Mouse (Mus musculus): Measurements from ENCODE around the gene Rab5b.
"Not testable (repeated sequence)": the region's sequence is repeated elsewhere in the genome, so short reads cannot be mapped to it uniquely, and the experiment has no call there.

Rab5b gene

DNA sequence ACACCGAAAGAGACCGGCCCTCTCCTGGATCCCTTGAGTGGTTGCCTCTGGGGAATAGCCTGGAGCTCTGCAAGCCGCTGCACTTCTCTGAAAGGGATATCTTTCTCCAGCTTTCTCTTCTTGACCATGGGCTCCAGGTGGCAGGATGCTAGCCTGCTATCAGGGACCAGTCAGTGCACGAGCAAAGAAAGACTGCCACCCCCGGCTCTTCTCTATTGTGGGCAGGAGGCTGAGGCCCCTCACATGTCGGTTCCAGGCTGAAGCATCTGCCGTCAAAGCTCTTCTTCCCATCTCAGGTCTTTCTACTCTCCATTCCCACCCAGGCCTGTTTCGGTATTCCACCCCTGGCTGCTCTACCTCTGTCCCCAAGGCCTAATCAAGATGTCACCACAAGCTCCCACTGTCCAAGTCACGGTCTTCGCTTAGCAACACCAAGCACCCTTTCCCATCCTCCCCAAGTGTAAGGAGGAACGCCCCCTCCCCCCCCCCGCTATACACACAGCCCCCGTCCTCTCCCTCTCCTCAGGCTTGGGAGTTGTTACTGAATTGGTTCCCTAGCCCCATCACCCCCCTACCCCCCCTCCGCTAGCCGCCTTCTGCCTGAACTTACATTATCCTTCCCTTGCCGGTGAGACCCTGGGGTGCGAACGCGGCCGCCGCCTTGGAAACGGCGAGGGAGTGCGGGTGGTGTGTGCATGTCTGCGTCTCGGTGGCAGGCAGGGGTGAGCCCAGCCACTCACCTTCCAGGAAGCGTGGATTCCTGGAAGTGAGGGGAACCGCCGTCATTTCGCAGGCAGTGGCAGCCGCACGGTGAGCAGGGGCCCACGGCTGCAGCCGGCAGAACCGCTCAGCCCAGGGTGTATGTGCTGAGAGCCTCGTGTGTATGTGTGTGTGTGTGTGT is 50.7 kb downstream of the Rab5b start, which contains the start of gene Ikzf4:
Gene Ikzf4, minus strand, starts transcription at position 881 of the 901 bp plus-strand sequence.
- ATAC-seq (ENCODE audit: low TSS enrichment), result peak; percentile 73

DNA sequence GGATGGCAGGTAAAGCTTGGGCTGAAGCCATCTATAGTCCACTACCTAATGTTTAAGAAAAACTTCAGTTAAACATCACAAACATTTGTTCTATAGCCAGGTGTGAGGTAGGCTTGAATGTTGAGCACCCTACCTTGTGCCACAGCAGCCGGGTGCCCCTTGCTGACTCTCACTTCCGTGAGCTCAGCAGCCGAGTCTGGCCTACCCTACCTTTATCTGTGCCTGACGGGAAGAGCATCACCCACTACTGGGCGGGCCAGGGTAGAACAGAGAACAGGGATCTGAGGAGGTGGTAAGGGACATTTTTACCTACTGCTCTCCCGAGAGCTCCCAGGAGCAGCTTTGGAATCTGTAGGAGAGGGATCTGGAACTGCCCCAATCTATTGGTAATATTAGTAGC is 53.3 kb downstream of the Rab5b start:
- no peak for ATAC-seq (ENCODE audit: low TSS enrichment)

DNA sequence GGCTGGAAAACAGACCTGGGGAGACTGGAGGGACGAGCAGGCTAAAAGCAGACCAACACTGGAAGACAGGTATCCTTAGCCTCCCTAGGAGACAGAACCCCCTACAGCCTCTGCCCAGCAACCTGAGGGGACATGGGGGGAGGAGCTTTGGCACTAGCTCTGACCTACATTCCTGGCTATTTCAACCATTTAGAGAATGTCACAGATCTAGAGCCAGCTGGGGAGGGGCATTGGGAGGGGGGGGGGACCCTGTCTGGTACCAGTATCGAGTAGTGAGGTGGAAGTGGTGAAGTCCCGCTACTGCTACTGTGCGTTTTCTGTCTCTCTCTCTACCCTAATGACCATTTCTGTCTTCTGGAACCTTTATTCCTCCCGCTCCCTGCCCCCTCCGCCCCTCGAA is 54.2 kb downstream of the Rab5b start:
- no peak for ATAC-seq (ENCODE audit: low TSS enrichment)

DNA sequence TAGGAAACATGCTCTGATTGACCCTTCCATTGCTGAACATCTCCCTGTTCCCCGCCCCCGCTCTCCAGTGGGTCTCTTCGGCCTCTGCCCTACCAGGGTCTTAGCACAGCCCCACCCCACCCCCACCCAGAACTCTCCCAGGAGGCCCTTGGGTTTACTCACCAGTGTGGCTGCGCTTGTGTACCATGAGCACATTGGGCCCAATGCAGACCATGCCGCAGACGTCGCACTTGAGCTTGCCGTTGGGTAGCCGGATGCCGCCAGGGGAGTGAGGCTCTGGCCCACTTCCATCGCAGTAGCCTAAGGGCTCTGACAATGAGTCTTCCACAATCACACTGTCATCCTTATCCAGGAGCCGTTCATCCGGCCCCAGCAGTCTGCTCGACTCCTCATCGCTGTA is 55.2 kb downstream of the Rab5b start:
- ATAC-seq (ENCODE audit: low TSS enrichment), result no peak

DNA sequence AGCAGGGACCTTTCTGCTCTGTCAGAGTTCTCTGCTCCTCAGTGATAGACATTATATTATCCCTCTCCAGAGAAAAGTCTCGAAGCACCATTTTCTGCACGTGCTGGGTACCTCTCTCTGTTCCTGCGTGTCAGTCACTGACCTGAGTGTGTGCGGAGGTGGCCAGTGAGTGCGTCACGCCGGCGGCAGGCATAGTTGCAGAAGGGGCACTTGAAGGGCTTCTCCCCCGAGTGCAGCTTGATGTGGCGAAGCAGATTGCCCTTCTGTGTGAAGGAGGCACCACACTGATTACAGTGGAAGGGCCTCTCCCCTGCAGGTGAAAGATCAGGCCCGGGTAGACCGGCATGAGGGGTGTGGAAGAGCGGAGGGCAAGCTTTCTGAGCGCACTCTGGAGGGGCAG is 56.1 kb downstream of the Rab5b start:
- ATAC-seq (ENCODE audit: low TSS enrichment), result no peak

DNA sequence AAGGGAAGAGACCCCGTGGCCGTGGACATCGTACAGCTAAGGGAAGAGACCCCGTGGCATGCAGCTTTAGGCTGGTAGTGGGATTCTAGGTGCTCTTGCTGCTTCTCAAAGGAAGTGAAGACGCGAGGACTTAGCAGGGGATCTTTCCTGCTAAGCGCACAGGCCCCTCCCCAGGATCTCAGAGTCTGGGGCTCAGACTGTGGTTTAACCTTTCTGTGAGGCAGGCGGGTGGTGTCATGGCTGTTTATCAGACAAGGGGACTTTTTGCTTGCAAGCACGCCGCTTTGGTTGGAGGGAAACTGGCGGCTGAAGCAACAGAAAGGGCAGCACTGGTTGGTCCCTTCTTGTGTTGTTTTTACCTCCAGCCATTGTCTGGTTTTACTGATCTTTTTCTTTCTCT is 59.1 kb downstream of the Rab5b start:
- ATAC-seq (ENCODE audit: low TSS enrichment), result no peak

DNA sequence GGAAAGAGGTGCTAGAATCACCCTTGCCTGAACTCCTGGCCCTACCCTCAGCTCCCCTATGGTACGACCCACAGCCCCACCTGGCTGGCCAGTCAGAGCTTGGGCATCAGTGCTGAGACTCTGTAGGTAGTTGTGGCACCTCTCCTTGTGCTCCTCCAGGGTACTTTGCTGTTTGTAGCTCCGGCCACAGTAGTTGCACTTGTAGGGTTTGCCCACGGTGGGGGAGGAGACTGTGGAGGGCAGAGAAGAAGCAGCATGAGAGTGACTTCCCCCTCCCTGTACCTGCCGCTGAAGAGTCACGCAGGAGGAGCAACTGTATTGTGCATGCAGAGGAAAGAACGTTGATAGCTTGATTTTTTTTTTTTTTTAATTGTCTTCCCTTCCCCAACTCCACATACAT is 59.5 kb downstream of the Rab5b start:
- no peak for ATAC-seq (ENCODE audit: low TSS enrichment)

DNA sequence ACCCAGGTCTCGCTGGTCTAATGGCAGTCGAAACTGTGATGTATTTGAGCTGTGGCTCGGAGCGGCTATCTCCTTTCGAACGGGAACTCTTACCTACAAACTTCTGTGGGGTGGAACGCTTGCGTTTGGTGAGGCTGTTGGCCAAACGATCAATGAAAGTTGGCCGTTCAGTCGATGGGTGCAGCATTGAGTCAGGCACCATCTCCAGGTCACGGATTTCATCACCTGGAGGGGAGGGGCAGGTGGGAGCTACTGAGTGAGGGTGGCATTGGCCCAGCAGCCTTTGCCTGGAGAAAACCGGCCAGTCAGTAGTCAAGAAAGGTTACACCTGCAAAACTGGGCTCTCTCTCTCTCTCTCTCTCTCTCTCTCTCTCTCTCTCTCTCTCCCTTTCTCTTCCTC is 60.4 kb downstream of the Rab5b start:
- ATAC-seq (ENCODE audit: low TSS enrichment), result no peak

DNA sequence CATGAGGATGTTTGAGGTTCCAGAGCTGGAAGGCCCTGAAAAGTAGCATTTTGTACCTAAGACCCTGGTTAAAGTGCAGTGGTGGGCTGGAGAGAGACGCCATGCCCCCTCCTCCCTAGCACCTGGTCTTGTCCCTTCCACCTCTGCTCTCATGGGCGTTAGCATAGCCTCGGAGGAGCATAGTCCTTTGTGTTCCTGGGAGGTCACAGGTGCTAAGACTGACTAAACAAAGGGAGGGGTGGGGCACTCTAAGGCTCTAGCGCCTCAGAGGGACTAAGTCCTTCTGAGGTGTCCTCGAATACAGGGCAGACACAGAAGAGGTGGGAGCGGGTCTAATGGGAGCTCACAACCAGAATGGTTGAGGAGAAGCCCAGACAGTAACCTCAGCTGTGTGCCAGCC is 64.5 kb downstream of the Rab5b start:
- ATAC-seq (ENCODE audit: low TSS enrichment), result no peak

DNA sequence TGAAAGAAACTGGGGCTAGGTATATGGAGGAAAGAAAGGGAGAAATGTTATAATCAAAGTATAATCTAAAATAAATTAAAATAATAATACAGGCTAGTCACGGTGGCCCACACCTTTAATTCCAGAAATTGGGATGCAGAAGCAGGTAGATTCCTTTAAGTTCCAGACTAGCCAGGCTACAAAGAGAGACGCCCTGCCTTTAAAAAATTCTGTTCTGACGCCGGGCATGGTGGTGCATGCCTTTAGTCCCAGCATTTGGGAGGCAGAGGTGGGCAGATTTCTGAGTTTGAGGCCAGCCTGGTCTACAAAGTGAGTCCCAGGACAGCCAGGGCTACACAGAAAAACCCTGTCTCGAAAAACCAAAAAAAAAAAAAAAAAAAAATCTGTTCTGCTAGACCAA is 65.8 kb downstream of the Rab5b start:
- not testable (repeated sequence) for ATAC-seq (ENCODE audit: low TSS enrichment)

DNA sequence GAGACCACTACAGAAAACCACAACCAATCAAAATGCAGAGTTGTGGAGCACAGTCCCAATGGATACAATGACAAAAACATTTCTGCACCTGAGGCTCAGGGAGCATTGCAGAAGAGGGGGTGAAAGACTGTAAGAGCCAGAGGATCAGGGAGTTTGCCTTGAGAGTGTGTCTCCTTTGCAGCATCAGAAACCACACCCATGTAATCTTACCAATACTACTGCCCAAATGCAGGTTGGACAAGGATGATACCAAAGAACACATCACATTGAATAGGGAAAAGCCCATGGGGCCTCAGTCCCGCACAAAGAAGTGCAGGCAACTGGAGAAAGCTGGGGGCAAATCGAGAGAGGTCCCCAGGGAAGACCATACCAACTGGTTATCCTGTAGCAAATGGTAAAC is 66.3 kb downstream of the Rab5b start:
- no peak for ATAC-seq (ENCODE audit: low TSS enrichment)

DNA sequence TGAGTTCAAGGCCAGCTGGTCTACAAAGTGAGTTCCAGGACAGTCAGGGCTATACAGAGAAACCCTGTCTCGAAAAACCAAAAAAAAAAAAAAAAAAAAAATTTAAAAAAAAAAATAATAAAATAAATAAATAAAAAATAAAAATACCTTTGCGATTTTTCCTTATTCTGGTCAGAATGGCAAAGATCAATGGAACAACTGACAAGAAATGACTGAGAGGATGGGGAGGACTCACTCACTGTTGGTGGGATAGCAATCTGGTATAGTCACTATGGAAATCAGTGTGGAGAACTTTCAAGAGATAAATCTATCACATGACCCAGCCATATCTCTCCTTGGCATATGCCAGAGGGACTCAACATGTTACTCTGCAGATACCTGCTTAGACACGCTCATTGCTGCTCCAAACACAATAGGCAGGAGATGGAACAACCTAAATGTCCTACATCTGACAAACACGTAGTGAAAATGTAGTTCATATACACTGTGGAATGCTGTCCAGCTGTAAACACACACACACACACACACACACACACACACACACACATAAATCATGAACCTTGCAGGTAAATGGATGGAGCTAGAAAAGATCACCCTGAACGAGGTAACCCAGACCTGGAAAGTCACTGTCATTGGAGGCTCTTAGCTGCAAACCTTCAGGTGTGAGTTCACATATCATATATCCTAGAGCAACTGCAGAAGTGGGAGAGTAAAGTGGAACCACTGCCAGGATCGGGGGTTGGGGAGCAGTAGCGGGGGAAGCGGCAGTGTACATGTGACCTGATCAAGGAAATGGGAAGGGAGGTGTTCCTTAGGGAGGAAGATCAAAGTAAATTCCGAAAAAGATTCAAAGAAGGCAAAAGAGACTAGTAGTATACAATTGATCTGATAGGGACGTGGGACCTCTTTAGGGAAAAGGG is 68.4 kb downstream of the Rab5b start:
- ATAC-seq (ENCODE audit: low TSS enrichment), result no peak

Data from frontal cortex, adult (tissue).